Mouse (Mus musculus): ENCODE measurements around the gene Atg13.
"Not testable (repeated sequence)": the region's sequence is repeated elsewhere in the genome, so short reads cannot be mapped to it uniquely, and the experiment has no call there.

Gene Atg13

DNA sequence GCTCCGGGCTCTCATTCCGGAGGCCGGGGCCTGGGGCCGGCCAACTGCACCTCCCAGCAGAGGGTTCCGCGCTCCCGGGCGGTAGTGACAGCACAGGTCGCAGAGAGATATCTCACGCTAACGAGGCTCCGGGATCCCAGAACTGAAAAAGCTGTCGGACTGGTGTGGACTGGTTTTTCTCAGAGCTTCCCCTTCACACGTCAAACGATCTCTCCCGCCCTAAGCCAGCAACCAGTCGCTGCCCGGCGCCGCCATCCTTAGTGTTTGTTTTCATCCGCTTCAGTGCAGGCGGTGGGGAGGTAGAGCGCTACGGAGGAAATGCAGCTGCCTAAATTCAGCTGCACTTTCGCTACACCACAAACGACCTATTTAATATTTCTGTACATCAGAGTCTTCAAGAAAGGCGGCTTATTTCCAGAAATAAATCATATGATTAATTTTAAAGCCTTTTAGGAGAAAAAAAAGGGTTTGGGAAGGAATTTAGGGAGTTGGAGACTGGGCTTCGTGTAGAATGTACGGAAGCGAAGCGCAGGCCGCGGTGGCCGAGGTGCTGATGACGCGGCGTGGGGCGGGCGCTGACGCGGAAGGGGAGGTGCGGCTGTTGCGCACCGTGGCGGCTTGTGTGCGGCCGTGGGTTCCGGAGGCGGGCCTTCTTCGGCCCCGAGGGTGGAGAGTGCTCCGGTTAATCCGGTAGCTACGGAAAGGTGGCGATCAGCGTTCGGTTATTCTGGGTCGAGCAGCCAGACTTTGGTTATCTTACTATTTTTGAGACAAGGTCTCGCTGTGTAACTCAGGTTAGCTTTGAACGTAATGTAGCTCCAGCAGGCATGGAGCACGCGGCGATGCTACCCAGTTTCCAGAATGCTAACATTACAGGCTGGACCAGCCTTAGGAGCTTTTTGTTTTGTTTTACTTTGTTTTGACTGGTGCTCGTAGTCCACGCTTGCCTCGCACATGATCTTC is at the start of gene Atg13, which contains the start of gene Harbi1:
TSS of gene Atg13 (minus strand) at position 305 of the 963 bp plus-strand sequence.
TSS of gene Harbi1 (plus strand) at position 581 of the 963 bp plus-strand sequence.
- DNase-seq: peak; percentile 94

DNA sequence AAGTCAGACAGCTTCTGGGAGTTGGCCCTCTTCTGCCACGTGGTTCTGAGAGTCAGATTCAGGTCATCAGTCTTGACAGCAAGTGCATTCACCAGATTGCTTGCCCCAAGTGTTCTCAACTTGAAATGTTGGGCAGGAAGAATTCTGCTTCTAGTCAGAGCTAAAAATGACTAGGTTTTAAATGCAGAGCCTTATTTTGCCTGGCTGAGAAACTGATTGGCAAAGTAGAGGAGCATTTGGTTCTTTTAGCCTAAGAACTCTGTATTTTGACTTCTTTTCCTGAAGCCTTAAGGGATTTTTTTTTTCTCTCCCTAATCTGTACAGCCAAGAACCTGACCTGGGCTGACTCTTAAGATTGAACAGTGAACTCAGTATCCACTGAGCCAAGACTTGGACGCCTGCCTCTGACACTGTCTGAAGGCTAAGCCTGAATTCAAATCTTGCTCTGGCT is 39.5 kb upstream of the Atg13 start:
- DNase-seq: no peak

DNA sequence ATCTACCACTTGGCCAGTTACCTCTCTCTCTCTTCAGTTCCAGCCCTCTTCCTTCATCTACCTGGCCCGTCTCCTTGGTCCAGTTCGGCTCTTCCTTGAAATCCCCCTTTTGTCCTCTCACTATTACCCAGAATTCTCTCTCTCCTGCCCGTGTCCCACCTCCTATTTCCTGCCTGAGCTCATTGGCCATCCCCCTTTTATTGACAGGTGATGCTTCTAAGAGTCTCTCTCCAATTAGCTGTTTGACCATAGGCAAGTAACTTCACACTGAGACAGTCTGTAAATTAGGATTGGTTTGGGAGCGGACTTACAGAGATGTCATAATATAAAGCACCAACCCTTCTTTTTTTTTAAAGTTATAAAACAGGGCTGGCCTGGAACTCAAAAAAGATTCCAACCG is 34.3 kb upstream of the Atg13 start:
- no peak for DNase-seq

DNA sequence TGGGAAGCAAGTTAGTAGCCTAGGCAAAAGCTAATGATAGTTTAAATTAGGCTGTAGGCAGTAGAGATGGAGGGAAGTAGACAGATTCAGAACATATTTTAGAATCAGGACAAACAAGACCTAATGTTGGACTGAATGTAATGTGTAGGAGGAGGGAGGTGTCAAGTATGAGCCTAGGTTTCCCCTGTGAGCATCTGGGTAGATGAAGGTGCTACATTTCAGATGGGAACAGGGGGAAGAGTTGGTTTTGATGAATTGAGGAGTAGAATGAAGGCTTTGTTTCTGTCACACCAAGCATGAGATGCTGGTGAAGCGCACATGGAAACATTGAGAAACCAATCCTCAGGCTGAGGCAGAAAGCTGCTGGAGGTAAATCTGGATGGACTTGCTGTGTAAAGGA is 29.2 kb upstream of the Atg13 start:
- DNase-seq: no peak

DNA sequence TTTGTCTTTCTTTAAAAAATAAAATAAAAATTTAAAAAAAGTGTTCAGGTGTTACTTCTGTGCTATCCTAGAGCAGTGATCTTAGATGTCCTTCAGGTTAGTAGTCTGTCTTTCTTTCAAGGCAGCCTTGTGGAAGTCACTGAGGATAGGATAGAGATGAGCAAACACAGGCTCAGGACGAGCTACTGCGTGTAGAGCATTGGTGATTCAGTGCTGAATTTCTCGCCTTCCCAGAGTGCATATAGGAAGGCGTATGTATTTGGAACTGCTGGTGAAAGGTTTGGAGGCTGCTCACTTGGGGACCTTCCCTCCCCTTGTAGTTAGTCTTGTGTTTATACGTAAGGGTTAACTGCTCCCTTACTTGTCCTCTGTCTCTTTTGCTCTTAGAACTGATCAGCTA is 24.8 kb upstream of the Atg13 start:
- DNase-seq: no peak

DNA sequence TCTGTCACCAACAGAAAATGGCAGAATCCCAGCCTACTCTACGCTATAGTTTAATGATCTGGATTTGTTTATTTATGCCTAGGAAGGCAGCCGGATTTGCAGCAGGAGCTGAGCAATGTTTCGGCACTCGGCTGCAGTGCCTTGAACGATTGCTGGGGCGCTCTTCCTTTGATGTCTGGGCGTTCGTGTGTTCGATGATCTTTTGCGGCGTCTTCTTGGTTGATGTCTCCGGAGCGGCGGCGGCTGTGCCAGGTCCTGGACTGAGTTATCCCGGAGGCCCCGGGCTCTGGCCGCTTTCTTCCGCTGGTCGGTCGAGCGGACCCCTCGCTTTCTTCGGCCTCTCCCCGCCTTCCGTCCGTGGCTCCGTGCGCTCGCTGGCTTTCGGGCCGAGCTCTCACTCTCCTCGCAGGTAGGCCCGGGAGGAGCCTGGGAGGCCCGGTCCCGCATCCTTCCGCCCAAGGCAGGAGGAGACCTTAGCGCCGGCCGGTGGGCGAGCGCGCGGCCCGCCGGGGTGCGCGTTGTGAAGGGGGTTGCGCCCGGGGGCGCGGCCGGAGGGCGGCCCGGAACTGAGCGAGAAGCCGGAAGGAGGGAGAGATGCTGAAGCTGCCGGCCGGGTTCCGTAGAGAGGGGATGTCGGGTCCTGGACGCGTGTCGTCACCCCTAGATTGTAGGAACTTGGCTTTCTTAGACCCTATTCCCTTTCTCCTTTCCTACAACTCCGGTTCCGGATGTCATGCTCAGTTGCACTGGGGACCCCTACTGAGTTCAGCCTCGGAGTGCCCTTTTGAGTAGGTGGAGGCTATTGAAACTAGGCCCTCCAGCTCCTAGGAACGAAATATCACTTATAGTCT is 19.8 kb upstream of the Atg13 start, which contains the start of gene Ambra1:
TSS of gene Ambra1 (plus strand) at position 164 of the 851 bp plus-strand sequence.
- DNase-seq: peak; percentile 90

DNA sequence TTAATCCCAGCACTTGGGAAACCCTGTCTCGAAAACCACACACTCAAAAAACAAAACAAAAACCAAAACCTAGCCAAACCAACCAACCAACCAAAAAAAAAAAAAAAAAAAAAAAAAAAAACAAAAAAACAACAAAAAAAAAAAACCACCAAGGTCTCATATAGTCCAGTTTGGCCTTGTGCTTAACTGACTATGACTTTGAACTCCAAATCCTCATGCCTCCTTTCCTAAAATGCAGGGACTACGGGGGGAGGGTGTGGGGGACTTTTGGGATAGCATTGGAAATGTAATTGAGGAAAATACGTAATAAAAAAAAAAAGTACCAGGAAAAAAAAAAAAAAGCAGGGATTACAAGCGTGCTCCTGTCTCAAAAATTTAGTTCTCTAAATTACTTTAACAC is 19.2 kb upstream of the Atg13 start:
- no peak for DNase-seq

DNA sequence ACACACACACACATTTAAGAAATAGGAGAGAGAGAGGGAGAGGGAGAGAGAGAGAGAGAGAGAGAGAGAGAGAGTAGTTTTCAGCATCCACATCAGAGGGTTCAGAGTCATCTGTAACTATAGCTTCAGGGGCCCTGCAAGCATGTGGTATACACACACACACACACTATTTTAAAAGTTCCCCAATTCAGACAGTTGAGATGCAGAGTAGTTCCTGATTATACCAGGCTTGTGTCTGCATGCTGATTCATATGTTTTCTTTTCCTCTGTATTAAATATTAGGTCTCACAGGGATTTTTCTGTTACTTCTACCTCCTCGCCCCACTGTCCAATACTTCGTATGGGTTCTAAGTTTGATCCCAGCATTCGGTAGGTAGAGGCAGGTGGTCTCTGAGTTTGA is 16.6 kb upstream of the Atg13 start:
- no peak for DNase-seq

DNA sequence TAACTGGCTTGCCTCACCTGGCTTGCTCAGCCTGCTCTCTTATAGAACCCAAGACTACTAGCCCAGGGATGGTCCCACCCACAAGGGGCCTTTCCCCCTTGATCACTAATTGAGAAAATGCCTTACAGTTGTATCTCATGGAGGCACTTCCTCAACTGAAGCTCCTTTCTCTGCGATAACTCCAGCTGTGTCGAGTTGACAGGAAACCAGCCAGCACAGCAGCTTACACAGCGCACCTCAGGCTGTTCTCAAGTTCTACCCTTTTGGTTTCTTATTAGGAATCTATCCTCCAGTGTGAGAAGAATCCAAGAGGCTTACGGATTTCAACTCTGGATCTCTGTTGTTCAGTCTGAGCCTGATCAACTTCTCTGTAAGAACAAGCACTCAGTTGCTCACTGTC is 15.1 kb upstream of the Atg13 start:
- not testable (repeated sequence) for DNase-seq

DNA sequence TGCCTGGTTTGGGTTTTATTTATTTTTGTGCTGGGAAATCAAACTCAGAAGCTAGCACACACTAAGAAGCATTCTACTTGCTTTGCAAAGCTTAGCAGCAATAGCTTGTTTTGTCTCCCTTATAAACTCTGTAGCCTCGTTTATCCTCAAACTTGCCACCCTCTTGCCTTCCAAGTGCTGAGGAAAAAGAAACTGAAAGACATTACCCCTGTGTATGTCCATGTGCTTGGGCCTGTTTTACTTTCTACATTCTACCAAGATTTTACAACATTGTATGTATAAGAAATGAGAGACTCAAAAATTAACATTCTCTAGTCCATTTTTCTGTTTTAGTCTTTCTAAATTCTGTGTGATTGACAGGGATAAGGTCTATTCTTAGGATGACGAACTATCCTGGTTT is 14.3 kb upstream of the Atg13 start:
- no peak for DNase-seq

DNA sequence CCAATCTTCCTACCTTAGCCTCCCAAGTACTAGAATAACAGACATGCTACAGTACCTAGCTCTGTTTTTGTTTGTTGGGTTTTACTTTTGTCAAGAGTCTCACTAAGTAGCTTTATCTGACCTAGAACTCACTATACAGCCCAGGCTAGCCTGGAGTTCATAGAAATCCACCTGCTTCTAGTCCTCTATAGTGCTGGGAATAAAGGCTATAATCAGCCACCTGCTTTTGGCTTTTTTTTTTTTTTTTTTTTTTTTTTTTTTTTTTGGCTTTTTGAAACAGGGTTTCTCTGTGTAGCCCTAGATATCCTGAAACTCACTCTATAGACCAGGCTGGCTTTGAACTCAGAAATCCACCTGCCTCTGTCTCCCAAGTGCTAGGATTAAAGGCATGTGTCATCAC is 13.6 kb upstream of the Atg13 start:
- no peak for DNase-seq

DNA sequence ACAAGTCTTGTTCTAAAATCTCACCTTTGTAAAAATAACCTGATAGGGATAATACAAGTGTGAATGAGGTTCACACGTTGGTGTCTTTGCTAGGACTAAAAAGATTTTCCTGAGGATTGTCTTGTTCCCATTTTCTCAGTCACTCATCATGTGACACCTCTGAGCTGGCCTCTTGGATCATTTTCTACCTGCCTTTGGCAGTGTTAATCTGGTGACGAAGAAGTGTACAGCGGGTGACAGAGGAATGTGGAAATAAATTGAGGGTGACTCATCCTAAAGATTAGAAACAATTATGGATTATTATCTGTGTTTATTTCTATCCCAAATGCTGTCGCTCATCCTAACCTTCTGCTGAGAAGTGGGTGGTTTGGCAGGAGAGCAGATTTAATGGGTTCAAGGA is 13.0 kb upstream of the Atg13 start:
- DNase-seq: no peak

DNA sequence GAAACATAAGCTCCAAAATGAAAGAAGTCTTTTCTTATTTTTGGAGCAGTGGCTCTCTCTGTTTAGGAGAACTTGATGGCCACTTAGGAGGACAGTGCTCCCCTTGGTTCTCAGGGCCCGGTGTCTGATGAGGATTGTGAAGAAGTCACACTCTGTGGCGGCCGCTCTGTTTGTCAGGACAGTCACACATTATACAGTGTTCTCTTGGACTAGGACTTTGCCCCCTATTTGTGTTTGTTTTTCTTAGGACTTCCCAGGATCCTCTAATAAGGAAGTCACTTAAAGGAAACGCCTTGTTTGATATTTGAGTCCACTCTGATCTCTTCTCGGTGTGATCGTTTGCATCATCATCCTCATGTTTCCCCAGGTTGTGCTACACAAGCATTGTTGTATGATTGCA is 7.9 kb upstream of the Atg13 start:
- DNase-seq: no peak

DNA sequence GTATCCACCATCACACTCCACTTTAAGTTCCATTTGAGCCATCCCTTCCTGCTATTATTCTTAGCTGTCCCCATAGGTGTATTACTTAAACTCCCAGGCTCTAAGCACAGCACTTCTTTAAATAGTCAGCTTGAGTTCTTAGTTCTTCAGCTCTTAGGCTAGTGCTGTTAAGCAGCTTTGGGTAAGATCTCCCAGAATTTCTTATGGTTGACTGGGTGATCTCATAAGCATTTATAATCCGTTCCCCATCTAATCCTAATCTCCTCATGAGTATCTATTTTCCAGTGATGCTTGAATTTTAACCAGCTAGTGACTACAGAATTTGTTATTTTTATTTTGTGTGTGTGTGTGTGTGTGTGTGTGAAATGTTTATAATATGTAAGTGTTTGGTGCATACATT is 4.5 kb upstream of the Atg13 start:
- no peak for DNase-seq

DNA sequence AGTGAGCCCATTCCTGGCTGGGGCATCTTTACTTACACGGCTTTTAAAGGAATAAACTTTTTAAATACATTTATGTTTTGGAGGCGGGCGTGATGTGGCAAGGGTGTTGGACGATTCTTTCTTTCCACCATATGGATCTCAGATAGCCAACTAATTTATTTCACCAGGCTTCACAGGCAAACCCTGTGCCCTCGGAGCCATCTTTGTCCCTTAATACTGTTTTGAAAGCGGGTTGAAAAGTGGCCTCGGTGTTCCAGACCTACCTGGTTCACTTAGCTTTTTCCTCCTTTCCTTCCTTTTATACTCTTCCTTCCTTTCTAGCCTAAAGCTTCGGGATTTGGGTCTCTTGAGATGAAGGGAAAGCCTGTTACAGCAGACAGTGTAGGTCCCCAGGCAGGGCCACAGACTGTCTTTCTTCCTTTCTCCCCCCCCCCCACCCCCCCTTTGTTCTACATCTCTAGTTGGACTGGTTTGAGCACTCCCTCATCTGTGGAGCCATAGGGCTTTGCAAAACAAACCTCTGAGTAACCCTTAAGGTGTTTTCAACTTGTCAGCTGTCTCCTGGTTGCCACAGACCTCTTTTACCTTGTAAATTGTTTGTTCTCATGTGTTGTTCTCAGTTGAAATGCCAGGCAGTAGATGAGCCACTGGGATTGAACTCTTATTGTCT is 1.0 kb upstream of the Atg13 start:
- no peak for DNase-seq

DNA sequence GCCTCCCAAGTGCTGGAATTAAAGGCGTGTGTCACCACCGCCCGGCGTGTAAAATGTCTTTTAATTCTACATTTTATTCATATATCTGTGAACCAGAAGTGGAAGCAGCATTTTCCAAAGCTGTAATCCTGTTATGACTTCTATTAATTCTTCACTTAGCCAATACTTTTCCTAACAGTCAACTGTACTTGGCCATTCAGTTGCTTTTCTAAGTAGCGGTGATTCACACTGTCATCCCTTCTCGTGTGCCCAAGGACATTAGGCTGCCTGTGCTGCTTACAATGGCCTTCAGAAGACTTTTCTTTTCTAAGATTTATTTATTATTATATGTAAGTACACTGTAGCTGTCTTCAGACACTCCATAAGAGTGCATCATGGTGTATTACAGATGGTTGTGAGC is 2.0 kb downstream of the Atg13 start:
- no peak for DNase-seq

DNA sequence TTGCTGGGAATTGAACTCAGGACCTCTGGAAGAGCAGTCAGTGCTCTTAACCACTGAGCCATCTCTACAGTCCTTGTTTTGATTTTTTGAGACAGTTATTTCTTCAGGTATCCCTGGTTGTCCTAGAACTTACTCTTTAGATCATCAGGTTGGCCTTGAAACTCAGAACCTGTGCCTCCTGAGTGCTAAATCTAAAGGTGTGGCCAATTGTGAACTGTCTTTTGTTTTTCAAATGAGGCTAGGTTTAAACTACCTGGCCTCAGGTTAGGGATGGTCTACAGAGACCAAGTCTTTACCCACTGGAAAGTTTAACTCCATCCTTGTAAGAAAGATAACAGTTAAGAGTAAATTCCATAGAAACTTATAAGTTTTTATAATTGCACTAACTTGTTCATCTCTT is 3.9 kb downstream of the Atg13 start:
- DNase-seq: no peak

DNA sequence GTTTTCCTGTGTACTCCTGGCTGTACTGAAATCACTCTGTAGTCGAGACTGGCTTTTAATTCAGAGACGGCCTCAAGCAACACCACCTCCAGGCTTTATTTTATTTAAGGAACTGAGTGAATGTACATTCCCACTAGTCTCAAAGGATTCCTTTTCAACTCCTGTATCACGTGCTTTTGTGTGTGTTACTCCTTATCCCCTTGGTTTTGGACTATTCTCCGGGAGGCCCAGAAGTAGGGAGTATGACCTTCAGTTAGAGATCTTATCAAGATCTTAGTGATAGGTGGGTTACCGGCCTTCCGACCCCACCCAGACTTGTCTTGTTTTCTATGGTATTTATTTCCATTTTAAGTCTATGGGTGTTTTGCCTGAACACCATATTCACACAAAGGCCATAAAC is 4.6 kb downstream of the Atg13 start:
- no peak for DNase-seq

DNA sequence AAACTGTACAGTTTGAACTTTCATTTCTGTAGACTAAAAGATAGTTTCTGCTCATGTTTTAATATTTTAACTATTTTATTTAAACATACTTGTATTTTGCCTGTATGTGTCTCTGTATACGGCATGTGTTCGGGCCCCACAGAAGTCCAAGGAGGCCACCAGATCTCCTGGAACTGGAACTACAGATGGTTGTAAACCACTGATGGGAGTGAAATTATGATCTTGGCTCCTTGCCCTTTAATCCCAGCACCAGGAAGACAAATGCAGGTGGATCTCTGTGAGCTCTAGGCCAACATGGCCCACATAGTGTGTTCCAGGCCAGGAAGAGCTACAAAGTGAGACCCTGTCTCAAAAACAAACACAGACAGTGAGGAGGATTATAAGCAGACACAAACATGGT is 9.0 kb downstream of the Atg13 start:
- DNase-seq: no peak

DNA sequence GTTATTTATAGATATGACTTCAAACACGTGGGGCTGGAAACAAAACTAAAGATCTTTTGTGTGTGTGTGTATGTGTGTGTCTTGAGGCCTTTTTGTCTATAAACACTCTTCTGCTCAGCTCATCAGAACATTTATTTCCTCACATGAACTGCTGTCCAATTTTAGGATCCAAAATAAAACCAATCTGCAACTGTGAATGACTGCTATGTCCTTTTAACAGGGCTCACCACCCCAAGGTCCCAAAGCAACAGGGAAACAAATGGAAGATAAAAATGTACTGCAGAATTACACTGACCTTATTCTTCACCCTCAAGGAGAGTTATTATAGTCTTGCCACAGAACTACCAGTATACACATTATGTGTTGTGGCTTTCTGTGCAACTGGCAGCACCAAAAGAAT is 11.2 kb downstream of the Atg13 start:
- no peak for DNase-seq

DNA sequence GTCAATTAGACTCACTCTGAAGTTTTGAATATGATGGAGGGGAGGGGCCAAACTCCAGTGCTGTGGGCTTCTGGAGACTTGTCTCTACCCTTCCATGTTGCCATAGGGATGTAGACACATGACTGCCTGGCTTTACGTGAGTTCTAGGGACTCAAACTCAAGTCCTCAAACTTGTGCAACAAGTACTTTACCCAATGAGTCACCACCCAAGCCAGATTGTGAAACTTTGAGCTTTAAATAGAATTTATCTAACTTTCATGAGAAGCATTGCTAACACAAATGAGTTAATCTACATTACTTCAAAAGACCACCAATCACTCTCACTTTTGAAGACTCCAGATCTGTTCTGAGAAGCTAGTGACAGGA is 14.2 kb downstream of the Atg13 start:
- no peak for DNase-seq

DNA sequence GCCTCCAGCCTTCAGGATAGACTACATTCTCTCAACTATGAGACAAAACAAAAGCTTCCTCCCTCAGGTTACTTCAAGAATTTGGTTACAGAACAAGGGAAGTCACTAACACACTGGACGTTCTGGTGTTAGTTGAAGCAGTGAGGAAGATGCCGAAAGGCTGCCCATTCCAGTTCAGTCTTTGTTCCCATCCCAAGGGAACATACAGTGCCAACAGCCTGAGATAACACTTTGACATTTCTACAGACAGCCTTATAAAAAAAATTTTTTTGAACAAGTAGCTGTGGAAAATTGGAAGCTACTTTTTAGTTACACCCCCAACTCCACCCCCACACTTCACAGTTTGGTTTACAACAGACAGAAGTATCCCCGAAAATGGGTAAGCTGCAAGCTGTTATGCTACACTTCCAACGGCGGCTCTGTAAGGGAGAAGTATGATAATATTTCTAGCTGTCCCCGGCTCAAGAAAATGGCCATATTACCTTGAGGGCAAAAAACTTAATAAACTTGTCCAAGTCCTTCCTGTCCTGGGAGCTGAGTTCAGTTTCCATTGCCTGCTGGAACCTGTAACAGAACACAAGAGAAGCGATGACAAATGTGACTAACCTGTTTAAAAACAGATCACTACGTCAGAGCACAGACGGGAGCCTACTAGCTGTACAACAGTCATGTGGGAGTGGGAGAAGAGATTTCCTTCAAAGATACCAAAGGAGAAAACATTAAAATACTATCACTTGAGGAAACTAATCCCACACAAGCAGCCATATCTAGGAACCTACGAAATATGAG is 14.7 kb downstream of the Atg13 start:
- peak; percentile 52 for DNase-seq

All from right cerebral cortex, adult 18-20 months (tissue).